Mouse (Mus musculus) erythroblast, embryonic 14.5 days (primary cell): Measurements from ENCODE around the gene Gm14597. TPM values are rescaled to one million over a fixed set of nuclear protein-coding genes. Genes with fewer than 3 reads are reported as not detected.
"Not testable (repeated sequence)": the region's sequence is repeated elsewhere in the genome, so short reads cannot be mapped to it uniquely, and the experiment has no call there.

Experiments used
- H3K27me3 ChIP-seq: 2 replicates; pipeline ENCODE4 v1.6.1; 2012; ENCODE audit warnings: inconsistent platforms; ENCODE audit not compliant: control insufficient read depth
- H3K36me3 ChIP-seq: 2 replicates; pipeline ENCODE4 v1.6.1; 2012; ENCODE audit warnings: mild to moderate bottlenecking, inconsistent platforms; ENCODE audit not compliant: control insufficient read depth
- H3K4me1 ChIP-seq: 2 replicates; pipeline ENCODE4 v1.6.1; 2012; ENCODE audit warnings: inconsistent platforms; ENCODE audit not compliant: control insufficient read depth
- H3K4me3 ChIP-seq: replicated peaks from 2 replicates; pipeline ENCODE3; 2012; ENCODE audit warnings: moderate library complexity, mild to moderate bottlenecking, inconsistent platforms
- H3K9me3 ChIP-seq: 2 replicates; pipeline ENCODE4 v1.6.1; 2012; ENCODE audit warnings: low read length, inconsistent platforms, mixed read lengths; ENCODE audit not compliant: control insufficient read depth
- GATA1 ChIP-seq: IDR thresholded peaks from 2 replicates; pipeline ENCODE4 v1.6.1; 2012; ENCODE audit warnings: low read length, inconsistent platforms, mixed read lengths
- TAL1 ChIP-seq: IDR thresholded peaks from 3 replicates; pipeline ENCODE4 v1.6.1; 2012; ENCODE audit warnings: low read length, inconsistent platforms, mixed read lengths
- polyA plus RNA-seq: library from polyadenylated mRNA; stranded (reverse); fragments of >175 nt; gene quantifications from 2 replicates; pipeline ENCODE4 v1.2.3, GENCODE M21; 2012

Gene Gm14597
- not detected in 2 replicates for polyA plus RNA-seq

DNA sequence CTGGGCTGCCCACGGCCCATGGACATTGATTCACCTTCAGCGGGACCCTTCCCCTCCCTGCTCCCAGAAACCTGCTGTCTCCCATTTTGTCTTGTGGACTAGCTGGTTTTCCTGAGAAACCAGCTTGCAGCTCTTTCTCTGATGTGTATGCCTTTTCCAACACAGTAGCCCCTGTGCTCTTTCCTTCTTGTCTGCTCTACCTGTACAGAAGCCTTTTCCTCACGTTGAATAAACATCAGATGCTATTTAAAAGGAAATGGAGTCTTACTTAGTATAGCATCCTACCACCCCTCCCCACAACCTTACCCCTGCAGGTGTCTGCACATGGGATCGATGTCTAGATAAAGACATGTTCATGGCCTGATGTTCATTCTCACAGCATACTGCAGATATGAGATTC lies at the start of gene Gm14597:
Gene Gm14597, minus strand, starts transcription at position 101 of the 400 bp plus-strand sequence.
- H3K36me3 ChIP-seq, H3K4me1 ChIP-seq, H3K9me3 ChIP-seq, H3K4me3 ChIP-seq, H3K27me3 ChIP-seq: not testable (repeated sequence)

DNA sequence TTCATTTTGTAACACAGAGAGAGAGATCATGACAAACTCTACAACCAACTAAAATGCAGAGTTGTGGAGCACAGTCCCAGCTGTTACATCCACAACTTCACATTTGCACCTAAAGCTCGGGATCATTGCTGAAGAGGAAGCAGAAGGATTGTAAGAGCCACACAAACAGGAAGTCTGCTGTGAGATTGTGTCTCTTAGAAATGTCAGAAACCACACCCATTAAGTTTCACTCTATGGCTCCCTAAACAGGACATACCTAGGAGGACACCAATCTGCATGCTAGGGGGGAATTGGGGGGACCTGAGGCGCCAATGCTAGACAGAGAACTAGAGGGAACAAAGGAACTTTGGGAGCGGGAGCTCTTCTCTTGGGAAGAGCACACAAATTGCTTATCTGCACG lies 44.1 kb upstream of the Gm14597 start:
- H3K9me3 ChIP-seq, H3K4me1 ChIP-seq, H3K27me3 ChIP-seq, H3K4me3 ChIP-seq, H3K36me3 ChIP-seq: not testable (repeated sequence)

DNA sequence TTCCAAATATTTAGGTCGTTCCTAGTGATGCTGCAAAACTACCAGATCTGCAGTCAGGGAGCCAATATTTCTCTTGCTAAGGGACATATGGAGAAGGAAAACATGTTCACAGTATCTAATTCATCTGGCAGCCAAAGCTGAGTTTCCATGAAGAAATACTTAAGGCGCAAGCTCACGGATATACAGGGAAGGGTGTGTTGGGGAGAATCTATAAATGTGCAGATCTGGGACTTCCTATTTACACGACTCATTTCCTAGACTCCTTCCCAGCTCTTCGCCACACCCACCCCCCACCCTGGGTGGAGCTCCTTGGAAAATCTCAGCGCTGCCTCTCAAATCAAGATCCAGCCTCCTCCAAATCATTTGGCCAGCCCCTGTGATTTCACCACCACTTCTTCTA lies 37.1 kb upstream of the Gm14597 start:
- H3K9me3 ChIP-seq: no peaks in the 10 kb centered on the region
- no peaks in the 10 kb centered on the region for H3K4me1 ChIP-seq
- no peaks in the 10 kb centered on the region for H3K27me3 ChIP-seq
- H3K4me3 ChIP-seq: no peak overlapping the region
- H3K36me3 ChIP-seq: no peaks in the 10 kb centered on the region
- TF ChIP-seq GATA1 (no peak), TAL1 (no peak)

DNA sequence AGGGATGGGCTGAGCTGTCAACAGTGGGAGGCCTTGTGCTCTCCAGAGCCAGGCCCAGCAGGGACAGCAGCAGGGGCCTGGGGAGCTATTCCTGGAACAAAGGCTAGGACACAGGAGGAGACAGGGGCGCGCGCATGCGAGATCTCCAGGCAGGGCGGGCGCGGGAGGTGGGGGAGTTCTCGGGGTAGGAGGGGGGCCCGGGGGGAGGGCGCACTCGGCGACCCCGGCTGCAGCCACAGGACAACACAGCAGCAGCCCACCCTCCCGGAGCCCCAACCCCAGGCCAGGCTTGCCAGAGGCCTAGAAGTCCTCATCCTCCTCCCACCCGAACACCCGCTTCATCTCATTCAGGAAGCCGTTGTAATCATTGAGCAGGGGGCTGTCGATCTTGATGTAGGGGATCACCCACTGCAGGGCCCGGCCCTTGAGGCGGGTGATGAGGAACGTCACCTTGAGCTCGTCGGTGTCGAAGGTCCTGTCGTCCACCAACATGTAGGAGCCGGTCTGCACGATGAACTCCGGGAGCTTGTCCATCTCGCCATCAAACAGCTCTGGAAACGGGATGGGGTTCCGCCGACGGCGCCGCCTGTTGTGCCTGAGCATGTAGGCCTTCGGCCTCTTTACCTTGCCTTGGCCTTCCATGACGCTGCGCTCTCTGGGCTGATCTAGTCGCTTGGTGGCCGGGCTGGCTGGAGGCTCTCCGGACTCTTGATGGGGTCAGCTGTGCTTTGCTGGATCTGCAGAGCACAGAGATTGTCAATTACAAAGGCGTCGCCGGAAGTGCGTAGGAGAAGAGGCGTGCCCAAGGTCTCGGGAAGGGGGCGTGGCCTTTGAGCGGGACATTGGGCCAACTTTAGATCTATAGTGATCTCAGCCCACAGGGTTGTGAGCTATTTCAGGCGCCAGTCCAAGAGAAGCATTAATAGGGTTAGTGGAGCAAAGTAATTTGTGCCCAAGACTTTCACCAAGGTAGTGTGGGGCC lies 34.5 kb upstream of the Gm14597 start, which contains the start of gene Rtl8a:
Gene Rtl8a, minus strand, starts transcription at position 703 of the 982 bp plus-strand sequence.
- H3K9me3 ChIP-seq, H3K36me3 ChIP-seq, H3K27me3 ChIP-seq, H3K4me1 ChIP-seq: not testable (repeated sequence)
- peak within 1 kb of the TSS; percentile 48 for H3K4me3 ChIP-seq

DNA sequence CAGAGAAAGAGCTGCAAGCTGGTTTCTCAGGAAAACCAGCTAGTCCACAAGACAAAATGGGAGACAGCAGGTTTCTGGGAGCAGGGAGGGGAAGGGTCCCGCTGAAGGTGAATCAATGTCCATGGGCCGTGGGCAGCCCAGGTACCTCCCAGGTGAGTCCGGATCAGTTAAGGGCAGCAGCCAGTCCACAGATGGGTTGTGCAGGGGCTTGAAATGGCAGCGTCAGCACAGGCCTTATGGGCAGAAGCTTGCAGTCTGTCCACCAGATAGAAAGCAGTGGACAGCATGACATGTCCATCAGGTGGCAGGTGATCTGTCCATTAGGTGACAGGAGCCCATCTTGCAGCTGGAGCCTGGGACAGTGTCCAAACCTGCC lies 33.8 kb upstream of the Gm14597 start:
- H3K4me1 ChIP-seq, H3K4me3 ChIP-seq, H3K27me3 ChIP-seq, H3K9me3 ChIP-seq, H3K36me3 ChIP-seq: not testable (repeated sequence)

DNA sequence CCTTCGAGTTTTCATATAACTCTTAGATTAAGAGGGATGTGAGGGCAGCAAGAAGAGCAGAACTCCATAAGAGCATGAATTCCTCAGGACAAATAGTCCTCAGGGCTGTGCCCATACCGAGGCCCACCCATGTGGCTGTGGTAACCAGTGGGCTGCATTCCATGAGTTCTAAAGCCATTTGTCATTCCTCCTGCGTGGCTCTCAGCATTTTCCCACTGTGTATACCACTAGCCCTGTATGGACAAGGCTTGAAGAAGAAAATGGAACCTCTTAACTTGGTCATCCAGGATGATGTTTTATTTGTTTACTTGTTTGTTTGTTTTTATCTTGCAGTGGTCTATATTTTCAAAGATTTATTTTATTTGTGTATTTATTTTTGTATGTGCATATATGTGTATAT lies 29.3 kb upstream of the Gm14597 start:
- H3K4me3 ChIP-seq, H3K4me1 ChIP-seq, H3K9me3 ChIP-seq, H3K27me3 ChIP-seq, H3K36me3 ChIP-seq: not testable (repeated sequence)

DNA sequence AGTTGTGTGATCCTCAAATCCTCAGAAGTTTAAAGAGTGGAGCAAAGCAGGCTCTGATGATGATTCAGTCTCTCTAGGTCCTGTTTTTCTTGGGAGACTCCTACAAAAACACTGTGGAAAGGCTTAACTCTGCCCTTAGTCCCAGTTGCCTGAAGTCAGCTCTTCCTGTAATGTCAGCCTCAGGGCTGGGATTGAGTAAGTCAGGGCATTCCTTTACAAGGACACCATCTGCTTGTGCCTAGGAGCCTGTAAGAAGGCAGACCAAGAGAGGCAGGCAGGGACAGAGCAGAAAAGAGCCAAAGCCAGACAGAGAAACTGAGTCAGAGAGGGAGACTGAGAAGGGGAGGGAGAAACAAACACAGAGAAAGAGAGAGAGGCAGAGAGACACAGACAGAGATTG lies 2.6 kb upstream of the Gm14597 start:
- not testable (repeated sequence) for H3K36me3 ChIP-seq, H3K4me1 ChIP-seq, H3K27me3 ChIP-seq, H3K9me3 ChIP-seq, H3K4me3 ChIP-seq

DNA sequence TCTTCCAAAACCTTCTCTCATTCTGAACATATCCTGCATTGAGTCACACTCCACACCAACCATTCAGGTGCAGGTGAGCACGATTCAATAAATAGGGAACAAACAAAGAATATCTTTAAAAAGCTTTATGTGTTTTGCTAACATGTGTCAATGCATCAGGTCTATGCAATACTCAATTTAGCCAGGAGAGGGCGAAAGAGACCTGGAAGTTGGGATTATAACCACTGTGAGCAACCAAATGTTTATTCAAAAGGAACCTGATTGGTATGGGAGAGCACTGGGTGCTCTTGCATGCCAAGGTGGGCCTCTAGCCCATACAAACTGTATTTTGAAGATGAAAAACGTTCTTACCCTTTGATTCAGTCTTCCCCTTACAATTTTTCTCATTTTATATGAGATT lies 1.8 kb upstream of the Gm14597 start:
- Histone ChIP-seq H3K27me3 (no peaks in the 10 kb centered on the region), H3K9me3 (no peaks in the 10 kb centered on the region)

DNA sequence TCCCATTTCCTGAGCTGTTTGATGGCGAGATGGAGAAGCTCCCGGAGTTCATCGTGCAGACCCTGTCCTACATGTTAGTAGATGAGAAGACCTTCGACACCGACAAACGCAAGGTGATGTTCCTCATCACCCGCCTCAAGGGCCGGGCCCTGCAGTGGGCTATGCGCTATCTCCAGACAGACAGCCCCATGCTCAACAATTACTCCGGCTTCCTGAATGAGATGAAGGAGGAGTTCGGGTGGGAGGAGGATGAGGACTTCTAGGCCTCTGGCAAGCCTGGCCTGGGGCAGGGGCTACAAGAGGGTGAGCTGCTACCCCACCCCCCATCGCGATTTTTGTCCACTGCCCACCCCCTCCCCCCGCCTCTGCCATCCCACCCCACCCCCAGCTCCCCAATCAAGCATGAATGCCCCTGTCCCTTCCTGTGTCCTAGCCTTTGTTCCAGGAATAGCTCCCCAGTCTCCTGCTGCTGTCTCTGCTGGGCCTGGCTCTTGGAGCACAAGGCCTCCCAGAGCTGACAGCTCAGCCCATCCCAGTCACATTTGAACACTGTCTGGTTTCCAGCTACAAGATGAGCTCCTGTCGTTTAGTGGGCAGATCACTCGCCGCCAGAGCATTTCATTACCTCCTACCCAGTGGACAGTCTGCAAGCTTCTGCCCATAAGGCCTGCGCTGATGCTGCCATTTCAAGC lies 511 bp downstream of the Gm14597 start:
- Histone ChIP-seq H3K27me3 (no peaks in the 10 kb centered on the region), H3K4me1 (no peaks in the 10 kb centered on the region), H3K4me3 (no peak overlapping the region), H3K36me3 (no peaks in the 10 kb centered on the region), H3K9me3 (no peaks in the 10 kb centered on the region)
- TF ChIP-seq GATA1 (no peak), TAL1 (no peak)

More for the DNA sequence above, 1.8 kb upstream of the Gm14597 start:
- Histone ChIP-seq H3K36me3 (no peaks in the 10 kb centered on the region), H3K4me1 (no peaks in the 10 kb centered on the region), H3K4me3 (no peak overlapping the region)
- no peak for TF ChIP-seq TAL1
- no peak for TF ChIP-seq GATA1
